Mouse (Mus musculus) liver, adult 2 months (tissue): ENCODE data around the gene Zzef1.

Experiments used
- CTCF ChIP-seq: fragments of 200-500 bp; IDR thresholded peaks from 2 replicates; pipeline ENCODE4 v1.5.1; 2011; ENCODE audit warnings: low read depth, low read length, control low read depth
- POLR2A ChIP-seq: fragments of 200-500 bp; IDR thresholded peaks from 2 replicates; pipeline ENCODE4 v1.6.1; 2011; ENCODE audit warnings: low read length, control low read depth; ENCODE audit not compliant: insufficient read depth; ENCODE audit errors: extremely low read depth

DNA sequence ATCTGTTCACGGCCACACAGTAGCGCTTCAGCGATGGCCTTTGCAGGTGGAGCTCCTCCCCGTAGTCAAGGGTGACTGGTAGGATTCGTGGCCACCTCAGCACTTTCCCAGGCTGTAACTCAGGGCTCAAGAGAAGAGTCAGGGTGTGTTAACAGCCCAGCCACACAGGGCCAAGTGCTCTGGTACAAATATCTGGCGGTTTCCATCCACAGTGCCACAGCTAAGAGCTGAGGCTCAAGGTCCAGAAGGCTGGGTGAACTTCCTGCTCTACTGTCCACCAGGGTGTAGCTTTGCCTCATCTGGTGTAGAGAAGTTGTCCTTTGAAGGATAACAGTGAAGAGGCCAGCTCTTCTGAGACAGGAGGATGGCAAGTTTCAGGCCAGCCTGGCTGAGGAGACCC lies 156.7 kb downstream of the Zzef1 start:
- TF ChIP-seq CTCF: no peak
- no peak for TF ChIP-seq POLR2A
